Mouse (Mus musculus): ENCODE measurements around the gene Ercc2. TPM values are rescaled to one million over a fixed set of nuclear protein-coding genes. Genes with fewer than 3 reads are reported as not detected.

The Ercc2 gene
- polyA plus RNA-seq, 1 experiment, result 14.5 TPM

GRCm38 (mm10) chr7:19359299-19359891 lies 22.4 kb upstream of the Ercc2 start, which contains the start of the genes Cd3eap and Ppp1r13l:
Gene Cd3eap (minus strand): TSS chr7:19359483.
Gene Ppp1r13l (plus strand): TSS chr7:19359749.
- peak within 1 kb of the TSS; percentile 72 for H3K27ac ChIP-seq (ENCODE audit: insufficient read depth, low read depth, low read length)
- H3K4me1 ChIP-seq (ENCODE audit: control insufficient read depth, insufficient read depth, low read length), result peaks cover 19% of the 10 kb centered on the region
- no peak for TF ChIP-seq CTCF (IDR thresholded peaks at IDR 0.05; ENCODE audit: low read depth, low read length)
- TF ChIP-seq POLR2A (IDR thresholded peaks at IDR 0.05; ENCODE audit: borderline replicate concordance, low read depth, low read length), result no peak
- peak within 1 kb of the TSS; percentile 75 for H3K4me3 ChIP-seq (ENCODE audit: insufficient read depth, low read length)

- peak overlapping the region; percentile 75 for H3K4me3 ChIP-seq (ENCODE audit: insufficient read depth, low read length)
- H3K4me1 ChIP-seq (ENCODE audit: control insufficient read depth, insufficient read depth, low read length), result peaks cover 19% of the 10 kb centered on the region
- peak overlapping the region; percentile 72; the same call in 1 of the 2 replicates for H3K27ac ChIP-seq (ENCODE audit: insufficient read depth, low read depth, low read length)
- TF ChIP-seq POLR2A (IDR thresholded peaks at IDR 0.05; ENCODE audit: borderline replicate concordance, low read depth, low read length) (no peak), CTCF (IDR thresholded peaks at IDR 0.05; ENCODE audit: low read depth, low read length) (no peak)
Measured at GRCm38 (mm10) chr7:19359892-19360641, 21.7 kb upstream of the Ercc2 start.

- TF ChIP-seq CTCF (IDR thresholded peaks at IDR 0.05; ENCODE audit: low read depth, low read length) (no peak), POLR2A (IDR thresholded peaks at IDR 0.05; ENCODE audit: borderline replicate concordance, low read depth, low read length) (no peak)
- peaks cover 19% of the 10 kb centered on the region for H3K4me1 ChIP-seq (ENCODE audit: control insufficient read depth, insufficient read depth, low read length)
- H3K27ac ChIP-seq (ENCODE audit: insufficient read depth, low read depth, low read length), result no peak overlapping the region
- H3K4me3 ChIP-seq (ENCODE audit: insufficient read depth, low read length), result peak overlapping the region; percentile 75
Measured at GRCm38 (mm10) chr7:19360944-19361343, 20.9 kb upstream of the Ercc2 start.

- peaks cover 14% of the 10 kb centered on the region for H3K4me1 ChIP-seq (ENCODE audit: control insufficient read depth, insufficient read depth, low read length)
- peak overlapping the region; percentile 75 for H3K4me3 ChIP-seq (ENCODE audit: insufficient read depth, low read length)
- TF ChIP-seq POLR2A (IDR thresholded peaks at IDR 0.05; ENCODE audit: borderline replicate concordance, low read depth, low read length) (no peak), CTCF (IDR thresholded peaks at IDR 0.05; ENCODE audit: low read depth, low read length) (peak; percentile 96)
- H3K27ac ChIP-seq (ENCODE audit: insufficient read depth, low read depth, low read length), result no peak overlapping the region
Measured at GRCm38 (mm10) chr7:19361720-19362119, 20.1 kb upstream of the Ercc2 start.

- H3K4me1 ChIP-seq (ENCODE audit: control insufficient read depth, insufficient read depth, low read length), result peaks cover 9% of the 10 kb centered on the region
- TF ChIP-seq CTCF (IDR thresholded peaks at IDR 0.05; ENCODE audit: low read depth, low read length), result no peak
- no peak for TF ChIP-seq POLR2A (IDR thresholded peaks at IDR 0.05; ENCODE audit: borderline replicate concordance, low read depth, low read length)
- H3K27ac ChIP-seq (ENCODE audit: insufficient read depth, low read depth, low read length), result no peak overlapping the region
- H3K4me3 ChIP-seq (ENCODE audit: insufficient read depth, low read length), result no peak overlapping the region
Measured at GRCm38 (mm10) chr7:19362276-19362675, 19.5 kb upstream of the Ercc2 start.

GRCm38 (mm10) chr7:19363881-19364280 lies 17.9 kb upstream of the Ercc2 start:
- H3K4me1 ChIP-seq (ENCODE audit: control insufficient read depth, insufficient read depth, low read length), result no peaks in the 10 kb centered on the region
- no peak overlapping the region for H3K4me3 ChIP-seq (ENCODE audit: insufficient read depth, low read length)
- peak; percentile 67 for TF ChIP-seq CTCF (IDR thresholded peaks at IDR 0.05; ENCODE audit: low read depth, low read length)
- no peak for TF ChIP-seq POLR2A (IDR thresholded peaks at IDR 0.05; ENCODE audit: borderline replicate concordance, low read depth, low read length)
- no peak overlapping the region for H3K27ac ChIP-seq (ENCODE audit: insufficient read depth, low read depth, low read length)

GRCm38 (mm10) chr7:19365376-19365775 lies 16.4 kb upstream of the Ercc2 start:
- no peaks in the 10 kb centered on the region for H3K4me1 ChIP-seq (ENCODE audit: control insufficient read depth, insufficient read depth, low read length)
- TF ChIP-seq POLR2A (IDR thresholded peaks at IDR 0.05; ENCODE audit: borderline replicate concordance, low read depth, low read length) (no peak), CTCF (IDR thresholded peaks at IDR 0.05; ENCODE audit: low read depth, low read length) (no peak)
- H3K4me3 ChIP-seq (ENCODE audit: insufficient read depth, low read length), result no peak overlapping the region
- no peak overlapping the region for H3K27ac ChIP-seq (ENCODE audit: insufficient read depth, low read depth, low read length)

- H3K27ac ChIP-seq (ENCODE audit: insufficient read depth, low read depth, low read length), result no peak overlapping the region
- H3K4me3 ChIP-seq (ENCODE audit: insufficient read depth, low read length), result no peak overlapping the region
- H3K4me1 ChIP-seq (ENCODE audit: control insufficient read depth, insufficient read depth, low read length), result no peaks in the 10 kb centered on the region
- TF ChIP-seq CTCF (IDR thresholded peaks at IDR 0.05; ENCODE audit: low read depth, low read length) (no peak), POLR2A (IDR thresholded peaks at IDR 0.05; ENCODE audit: borderline replicate concordance, low read depth, low read length) (no peak)
Measured at GRCm38 (mm10) chr7:19368380-19368779, 13.4 kb upstream of the Ercc2 start.

- no peak for TF ChIP-seq POLR2A (IDR thresholded peaks at IDR 0.05; ENCODE audit: borderline replicate concordance, low read depth, low read length)
- peak; percentile 38; the same call in 1 of the 2 replicates for TF ChIP-seq CTCF (IDR thresholded peaks at IDR 0.05; ENCODE audit: low read depth, low read length)
- Histone ChIP-seq H3K4me1 (ENCODE audit: control insufficient read depth, insufficient read depth, low read length) (no peaks in the 10 kb centered on the region), H3K27ac (ENCODE audit: insufficient read depth, low read depth, low read length) (no peak overlapping the region), H3K4me3 (ENCODE audit: insufficient read depth, low read length) (no peak overlapping the region)
Measured at GRCm38 (mm10) chr7:19369823-19370425, 11.9 kb upstream of the Ercc2 start.

- H3K27ac ChIP-seq (ENCODE audit: insufficient read depth, low read depth, low read length), result no peak overlapping the region
- no peak overlapping the region for H3K4me3 ChIP-seq (ENCODE audit: insufficient read depth, low read length)
- no peaks in the 10 kb centered on the region for H3K4me1 ChIP-seq (ENCODE audit: control insufficient read depth, insufficient read depth, low read length)
- TF ChIP-seq POLR2A (IDR thresholded peaks at IDR 0.05; ENCODE audit: borderline replicate concordance, low read depth, low read length) (no peak), CTCF (IDR thresholded peaks at IDR 0.05; ENCODE audit: low read depth, low read length) (no peak)
Measured at GRCm38 (mm10) chr7:19373367-19373766, 8.4 kb upstream of the Ercc2 start.

Data from bone marrow macrophage, adult 2 months (primary cell).